Mouse (Mus musculus) testis, postnatal 14 days (tissue): ENCODE data around the gene Trim61.
A peak's percentile ranks its signal among the peaks of the same experiment; 100 is the strongest.
"Not testable (repeated sequence)": the region's sequence is repeated elsewhere in the genome, so short reads cannot be mapped to it uniquely, and the experiment has no call there.

Experiments
- DNase-seq: peaks from one replicate; pipeline ENCODE4 v3.0.0; 2021; ENCODE audit warnings: low spot score

Trim61 gene

GRCm38 (mm10) chr8:65018423-65018822, at the start of gene Trim61, which contains the start of gene Trim60:
Trim61 (minus strand) TSS chr8:65018523.
Trim60 (minus strand) TSS chr8:65018584.
- DNase-seq, result no peak

DNA sequence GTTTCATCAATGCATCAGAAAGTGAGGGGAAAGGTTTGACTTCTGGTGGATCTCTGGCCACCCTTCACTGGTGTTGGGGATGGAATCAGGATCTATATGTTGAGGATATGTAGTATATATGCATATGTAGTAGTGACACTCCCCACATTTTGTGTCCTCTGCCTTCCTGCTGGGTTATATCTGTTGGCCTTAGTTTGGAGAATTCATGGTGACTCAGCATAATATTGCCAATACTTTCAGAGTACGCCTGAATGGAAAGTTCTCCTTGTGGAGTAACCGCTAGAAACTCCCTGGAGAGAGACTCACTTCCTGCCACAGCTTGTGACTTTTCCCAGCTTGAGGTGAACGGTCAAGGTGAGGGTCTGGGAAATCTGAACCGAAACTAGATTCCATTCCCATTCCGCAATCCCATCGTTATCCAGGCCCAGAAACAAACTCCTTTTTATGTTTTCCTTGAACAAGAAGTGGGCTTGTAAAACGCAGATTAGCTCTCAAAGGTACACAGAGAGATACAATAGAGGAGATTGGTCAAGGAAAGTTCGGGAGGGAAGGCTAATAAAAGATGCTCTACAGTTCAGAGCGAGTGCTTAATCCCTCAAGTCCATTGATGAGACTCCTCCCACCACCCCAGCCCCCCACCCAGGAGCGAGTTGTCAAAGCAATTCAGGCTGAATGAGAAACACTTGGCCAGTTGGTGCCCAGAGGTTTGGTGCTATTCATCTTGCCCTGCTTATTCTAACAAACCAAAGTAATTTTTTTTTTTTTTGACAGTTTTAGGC, 49.6 kb upstream of the Trim61 start:
- no peak for DNase-seq

- no peak for DNase-seq
These were observed 48.7 kb upstream of the Trim61 start for GRCm38 (mm10) chr8:65067031-65067430.

GRCm38 (mm10) chr8:65065622-65066021, 47.3 kb upstream of the Trim61 start:
- no peak for DNase-seq

DNA sequence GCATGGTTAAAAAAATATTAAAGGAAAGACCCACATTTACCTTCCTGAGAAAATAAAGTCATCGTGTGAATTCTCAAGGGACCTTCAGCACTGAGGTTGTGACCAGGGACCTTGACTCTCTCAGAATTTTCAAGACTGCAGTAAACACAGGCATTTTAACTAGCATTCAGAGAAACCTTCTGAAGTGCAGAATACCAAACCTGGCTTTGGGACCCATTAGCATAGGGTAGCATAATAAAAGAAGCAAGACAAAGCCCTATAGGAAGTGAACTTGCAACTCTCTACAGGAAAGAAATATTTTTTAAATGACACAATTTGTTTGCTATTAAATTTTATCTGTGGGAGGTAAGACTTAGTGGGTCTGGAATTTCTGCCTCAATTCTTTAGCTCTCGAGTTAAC, 45.7 kb upstream of the Trim61 start:
- no peak for DNase-seq

GRCm38 (mm10) chr8:65062195-65062594, 43.9 kb upstream of the Trim61 start:
- no peak for DNase-seq

DNA sequence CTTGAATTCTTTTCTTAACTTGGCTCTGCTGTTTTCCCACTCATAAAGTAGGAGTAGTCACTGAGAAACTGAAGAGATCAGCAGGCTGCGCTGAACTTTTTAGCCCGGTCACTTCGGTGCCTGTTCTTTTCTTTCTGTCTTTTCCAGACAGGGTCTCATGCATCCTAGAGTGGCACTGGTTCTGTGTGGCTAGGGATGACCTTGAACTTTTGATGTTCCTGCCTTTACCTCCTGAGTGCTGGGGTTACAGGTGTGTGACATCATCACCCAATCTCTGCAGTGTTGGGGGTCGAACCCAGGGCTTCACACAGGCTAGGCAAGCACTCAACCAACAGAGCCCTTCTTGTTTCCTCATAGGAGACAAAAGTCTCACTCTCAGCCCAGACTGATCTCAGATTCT, 38.4 kb upstream of the Trim61 start:
- DNase-seq, result no peak

GRCm38 (mm10) chr8:65053968-65054367, 35.6 kb upstream of the Trim61 start:
- no peak for DNase-seq

DNA sequence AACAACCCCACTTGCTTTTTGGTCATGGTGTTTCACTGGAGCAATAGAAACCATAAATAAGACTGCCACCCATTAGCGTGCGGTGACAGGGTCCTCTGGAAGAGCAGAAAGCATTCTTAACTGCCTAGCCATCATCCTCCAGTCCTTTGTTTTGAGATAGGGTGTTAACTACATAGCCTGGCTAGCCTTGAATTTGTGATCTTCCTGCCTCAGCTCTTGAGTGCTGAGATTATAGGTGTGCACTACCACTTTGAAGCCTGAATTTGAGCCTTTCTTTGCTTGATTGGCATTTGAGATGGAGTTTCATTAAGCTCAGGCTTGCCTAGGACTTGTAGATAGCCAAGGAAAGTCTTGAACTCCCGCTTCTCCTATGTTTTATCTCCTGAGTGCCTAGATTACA, 35.2 kb upstream of the Trim61 start:
- DNase-seq, result no peak

GRCm38 (mm10) chr8:65047801-65048200, 29.5 kb upstream of the Trim61 start:
- no peak for DNase-seq

GRCm38 (mm10) chr8:65047193-65047592, 28.9 kb upstream of the Trim61 start:
- no peak for DNase-seq

GRCm38 (mm10) chr8:65046565-65046964, 28.2 kb upstream of the Trim61 start:
- DNase-seq, result no peak

DNA sequence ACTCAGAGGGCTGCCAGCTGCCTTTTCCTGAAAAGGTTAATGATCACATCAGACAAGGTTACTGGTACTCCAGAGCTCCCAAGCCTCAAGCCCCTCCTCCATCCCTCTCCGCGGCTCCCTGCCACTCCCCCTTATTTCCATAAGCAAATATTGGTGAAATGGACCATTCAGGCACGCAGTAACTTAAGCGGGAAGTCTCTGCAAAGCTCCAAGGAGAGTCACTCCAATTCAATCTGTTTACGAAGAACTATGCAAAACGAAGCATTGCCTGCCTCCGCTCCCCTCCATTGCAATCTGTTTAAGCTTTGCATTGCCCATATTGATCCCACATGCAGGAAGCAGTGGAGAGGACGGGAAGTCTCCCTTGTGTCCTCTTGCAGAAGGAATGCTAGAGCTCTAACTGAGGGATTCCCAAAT, 18.8 kb upstream of the Trim61 start, which contains the start of gene Apela:
TSS of gene Apela (minus strand) at position 220 of the 417 bp plus-strand sequence.
- DNase-seq, result no peak

DNA sequence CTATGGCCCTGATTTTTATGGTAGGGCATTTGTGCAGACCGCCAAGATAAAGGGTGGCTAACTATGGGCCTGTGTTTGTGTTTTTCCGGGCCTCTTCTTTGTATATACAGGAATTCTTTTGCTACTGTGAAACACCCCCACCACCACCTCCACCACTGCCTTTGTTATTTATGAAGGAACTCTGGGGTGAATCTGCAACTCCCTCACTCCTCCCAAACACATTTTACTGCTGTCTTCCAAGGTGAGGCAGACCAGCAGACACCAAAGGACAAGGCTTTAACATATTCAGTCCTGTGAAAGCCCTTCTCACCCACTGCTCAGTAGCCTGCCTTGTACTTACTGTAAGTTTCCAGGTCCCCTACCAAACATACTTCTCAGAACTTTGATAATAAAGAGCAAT, 15.8 kb upstream of the Trim61 start:
- DNase-seq, result no peak

DNA sequence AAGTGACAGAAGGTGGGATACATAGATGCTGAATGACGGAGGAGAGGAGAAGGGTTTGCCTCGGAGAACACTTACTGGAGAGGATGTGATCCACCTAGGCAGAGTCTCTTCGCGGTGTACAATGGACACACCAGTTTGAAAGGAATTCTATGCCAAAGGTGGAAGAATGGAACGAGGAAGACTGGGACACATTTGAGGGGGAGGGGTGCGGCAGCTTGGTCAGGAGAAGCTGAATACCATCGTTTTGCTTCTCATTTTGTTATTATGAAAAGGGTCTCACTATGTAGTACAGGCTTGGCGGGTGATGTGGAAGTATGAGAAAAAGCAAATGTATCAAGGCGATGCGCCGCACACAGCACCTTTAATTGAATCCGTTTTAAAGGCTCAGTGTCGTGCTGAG, 14.7 kb upstream of the Trim61 start:
- DNase-seq, result no peak

GRCm38 (mm10) chr8:65032107-65032506, 13.8 kb upstream of the Trim61 start:
- DNase-seq, result no peak

DNA sequence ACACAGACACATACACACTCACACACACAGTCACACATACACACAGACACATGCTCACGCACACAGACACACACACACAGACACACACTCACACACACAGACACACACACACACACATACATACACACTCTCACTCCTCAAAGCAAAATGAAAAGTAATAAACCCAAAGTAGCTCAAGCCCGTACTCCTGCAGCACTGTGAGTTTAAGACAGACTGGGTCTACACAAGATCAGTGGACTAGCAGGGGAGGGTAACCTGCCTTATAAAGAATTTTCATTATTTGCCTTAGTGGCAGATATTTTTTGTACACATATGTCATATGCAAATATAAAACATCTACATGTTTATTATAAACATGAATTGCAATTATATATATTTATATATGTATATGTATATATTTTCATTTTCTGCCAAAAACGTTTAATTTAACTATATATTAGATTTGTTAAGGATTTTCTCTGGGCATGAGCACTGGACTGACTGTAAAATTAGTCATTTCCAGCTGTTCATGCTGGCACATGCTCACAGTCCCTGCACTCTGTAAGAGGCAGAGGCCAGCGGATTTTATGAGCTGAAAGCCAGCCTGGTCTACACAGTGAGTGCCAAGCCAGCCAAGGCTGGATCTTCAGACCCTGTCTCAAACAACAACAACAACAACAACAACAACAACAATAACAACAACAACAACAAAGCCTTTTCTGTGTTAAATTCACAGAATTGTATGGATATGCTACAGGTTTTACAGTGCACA, 12.6 kb upstream of the Trim61 start:
- no peak for DNase-seq

DNA sequence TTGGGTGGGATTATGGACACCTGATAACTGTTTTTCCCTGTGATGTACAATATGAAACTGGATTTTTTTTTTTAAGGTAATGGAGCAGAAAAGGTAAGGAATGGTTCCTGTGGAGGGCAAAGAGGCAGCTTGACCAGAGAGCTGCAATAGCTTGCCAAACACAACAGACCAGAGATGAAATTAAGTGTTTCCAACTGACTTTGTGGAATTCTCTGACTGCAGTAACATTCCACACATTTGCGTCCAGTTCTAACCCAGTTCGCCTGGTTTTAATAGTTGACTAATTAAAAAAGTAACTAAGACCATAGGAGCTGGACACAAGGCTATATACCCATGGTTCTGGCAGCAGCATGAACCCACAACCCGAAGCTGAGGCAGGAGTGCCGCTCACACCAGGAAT, 11.5 kb upstream of the Trim61 start:
- no peak for DNase-seq

DNA sequence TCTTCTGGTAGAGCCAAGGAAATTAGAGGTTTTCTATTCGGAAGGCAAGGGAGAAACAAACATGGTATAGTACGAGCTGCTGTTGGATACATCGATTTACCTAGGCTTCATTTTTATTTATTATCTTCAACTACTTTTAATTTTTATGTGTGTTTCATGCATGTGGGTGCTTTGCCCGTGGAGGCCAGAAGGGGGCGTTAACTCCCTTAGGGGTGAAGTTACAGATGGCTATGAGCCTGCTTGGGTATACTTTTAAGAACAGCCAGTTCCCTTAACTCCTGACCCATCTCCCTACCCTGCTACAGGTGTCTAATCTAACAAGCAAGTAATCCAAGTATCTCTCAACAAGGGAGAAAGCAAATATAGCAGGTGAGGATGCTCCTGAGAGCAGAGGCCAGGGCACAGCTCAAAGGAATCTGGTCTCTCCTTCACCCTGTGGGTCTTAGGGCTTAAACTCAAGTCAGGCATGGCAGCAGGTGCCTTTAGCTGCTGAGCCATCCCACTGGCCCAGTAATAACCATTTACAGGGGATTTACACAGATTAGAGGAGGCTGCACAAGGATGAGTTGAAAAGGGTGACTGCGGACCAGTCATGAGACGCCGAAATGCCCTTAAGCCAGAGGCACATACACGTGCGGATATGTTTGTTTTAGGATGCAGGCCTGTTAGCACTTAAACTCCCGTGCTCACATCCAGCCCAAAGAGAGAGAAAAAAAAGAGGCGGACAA, 10.8 kb upstream of the Trim61 start:
- no peak for DNase-seq

- DNase-seq, result peak; percentile 37
These were observed 4.2 kb upstream of the Trim61 start for GRCm38 (mm10) chr8:65022485-65022884.

DNA sequence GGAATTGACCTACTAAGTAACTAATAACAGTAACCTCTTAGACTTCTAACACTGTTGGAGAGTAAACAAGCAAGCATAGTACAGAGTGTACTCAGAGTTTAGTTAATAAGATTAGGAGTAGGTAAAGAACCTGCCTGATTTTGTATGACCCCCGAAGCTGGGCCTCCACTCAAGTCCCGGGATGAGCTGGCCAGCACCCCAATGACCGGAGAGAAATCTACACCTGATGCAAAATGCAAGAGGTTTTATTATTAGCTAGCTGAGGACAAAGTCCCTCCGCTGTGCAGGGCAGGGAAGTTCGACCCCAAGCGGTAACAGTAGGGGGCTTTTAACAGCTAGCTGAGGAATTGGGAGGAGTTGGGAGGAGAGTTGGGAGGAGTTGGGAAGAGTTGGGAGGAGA, 10.7 kb downstream of the Trim61 start:
- not testable (repeated sequence) for DNase-seq

DNA sequence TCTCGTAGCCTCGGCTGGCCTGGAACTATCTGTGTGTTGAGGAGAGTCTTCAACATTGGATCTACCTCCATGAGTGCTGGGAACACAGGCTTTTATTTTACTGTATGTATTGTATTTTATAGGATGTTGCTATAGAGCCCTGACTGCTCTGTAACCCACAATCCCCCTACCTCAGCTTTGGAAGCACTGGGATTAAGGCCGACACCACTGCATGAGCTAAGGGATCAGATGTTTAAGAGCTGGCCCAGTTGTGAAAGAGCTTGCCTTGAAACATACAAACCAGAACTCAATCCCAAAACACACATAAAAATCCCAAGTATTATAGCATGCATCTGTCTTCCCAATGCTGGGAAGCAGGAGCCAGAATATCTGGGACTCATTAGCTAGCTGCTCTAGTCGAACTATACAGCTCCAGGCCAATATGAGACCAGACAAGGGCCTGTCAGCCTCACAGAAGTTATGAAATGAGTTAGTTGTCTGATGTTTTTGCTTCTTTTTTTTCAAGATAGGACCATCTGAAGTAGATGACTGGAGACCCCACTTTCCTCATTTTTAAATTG, 19.4 kb downstream of the Trim61 start:
- no peak for DNase-seq
